Mouse (Mus musculus): ENCODE measurements around the gene Col9a2. TPM values are rescaled to one million over a fixed set of nuclear protein-coding genes. Genes with fewer than 3 reads are reported as not detected.
A peak's percentile ranks its signal among the peaks of the same experiment; 100 is the strongest.

The Col9a2 gene
- 16.0 and 19.9 TPM in 2 replicates for polyA plus RNA-seq (2015; fragmentation: Nextera tagmentation; extraction: Ambion mirVana)

DNA sequence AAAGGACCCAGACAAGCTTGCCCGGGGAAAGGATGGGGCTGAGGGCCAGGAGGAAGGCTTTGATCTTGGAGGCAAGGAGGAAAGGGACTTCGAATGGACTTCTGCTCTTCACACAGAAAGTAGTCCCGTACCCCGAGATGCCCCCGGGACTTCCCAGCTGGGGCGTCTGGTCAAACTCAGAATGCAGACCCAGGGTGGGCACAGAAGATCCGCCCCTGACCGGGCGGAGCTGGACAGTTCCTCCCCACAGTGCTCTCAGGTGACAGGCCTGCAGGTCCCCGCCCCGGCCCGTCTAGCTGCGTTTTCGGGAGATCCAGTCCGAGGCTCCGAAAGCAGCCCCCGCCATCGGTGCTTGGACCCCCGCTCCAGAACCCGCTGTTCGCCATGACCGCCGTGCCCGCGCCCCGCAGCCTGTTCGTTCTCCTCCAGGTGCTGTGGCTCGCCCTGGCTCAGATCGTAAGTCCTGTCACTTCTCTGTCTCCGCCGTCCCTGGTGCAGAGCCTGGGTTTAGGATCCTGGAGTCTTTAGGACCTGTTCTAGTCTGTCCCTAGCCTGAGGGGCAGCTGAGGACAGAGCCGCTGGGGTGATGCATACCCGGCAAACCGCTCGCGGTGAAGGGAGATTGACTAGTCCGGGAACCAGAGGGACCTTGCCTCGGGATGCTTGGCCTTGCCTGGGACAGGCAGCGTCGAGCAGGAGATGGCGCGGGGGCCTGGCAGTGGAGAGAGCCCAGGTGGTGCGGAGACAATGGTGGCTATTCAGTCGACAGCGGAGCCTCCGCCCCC, at the start of gene Col9a2:
TSS of gene Col9a2 (plus strand) at position 55 of the 785 bp plus-strand sequence.
- no peak within 1 kb of the TSS for H3K27ac ChIP-seq
- H3K4me2 ChIP-seq: peak within 1 kb of the TSS; percentile 69
- no peaks in the 10 kb centered on the region for H3K9me3 ChIP-seq
- H3K27me3 ChIP-seq (replicated peaks): peaks cover 15% of the 10 kb centered on the region; the same call in 1 of the 2 replicates
- no peaks in the 10 kb centered on the region for H3K36me3 ChIP-seq
- peaks cover 23% of the 10 kb centered on the region for H3K4me1 ChIP-seq
- peak within 1 kb of the TSS; percentile 42 for H3K4me3 ChIP-seq (replicated peaks)
- no peak for ATAC-seq (ENCODE audit: insufficient read depth, low FRiP score, low read depth)
- 0 out of 2 replicates have a peak within 1 kb of the TSS, but pooled peaks have one; percentile 5 for H3K9ac ChIP-seq
- 2% methylated on average over 46 of the region's 46 CpGs for WGBS

DNA sequence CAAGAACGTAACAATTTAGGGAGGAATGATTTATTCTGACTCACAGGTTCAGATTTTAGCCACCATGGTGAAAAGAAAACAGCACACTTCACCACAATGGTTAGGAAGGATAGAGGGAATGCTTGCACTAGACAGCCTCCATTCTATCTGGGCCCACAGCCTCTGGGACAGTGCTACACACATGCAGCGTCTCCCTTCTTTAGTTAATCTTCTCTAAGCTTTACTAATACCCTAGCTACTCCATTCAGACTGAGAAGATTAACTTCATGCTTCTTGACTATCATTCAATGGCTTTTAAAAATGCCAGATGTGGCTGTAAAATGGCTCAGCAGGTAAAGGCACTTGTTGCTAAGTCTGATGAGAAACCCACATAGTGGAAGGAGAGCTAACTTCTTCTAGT, 46.9 kb upstream of the Col9a2 start:
- Histone ChIP-seq H3K36me3 (no peaks in the 10 kb centered on the region), H3K4me1 (no peaks in the 10 kb centered on the region), H3K9me3 (no peaks in the 10 kb centered on the region), H3K4me2 (no peak overlapping the region), H3K27ac (no peak overlapping the region), H3K4me3 (replicated peaks) (no peak overlapping the region), H3K9ac (no peak overlapping the region), H3K27me3 (replicated peaks) (no peaks in the 10 kb centered on the region)
- WGBS: 74% methylated on average over 2 of the region's 2 CpGs
- ATAC-seq (ENCODE audit: insufficient read depth, low FRiP score, low read depth): no peak

DNA sequence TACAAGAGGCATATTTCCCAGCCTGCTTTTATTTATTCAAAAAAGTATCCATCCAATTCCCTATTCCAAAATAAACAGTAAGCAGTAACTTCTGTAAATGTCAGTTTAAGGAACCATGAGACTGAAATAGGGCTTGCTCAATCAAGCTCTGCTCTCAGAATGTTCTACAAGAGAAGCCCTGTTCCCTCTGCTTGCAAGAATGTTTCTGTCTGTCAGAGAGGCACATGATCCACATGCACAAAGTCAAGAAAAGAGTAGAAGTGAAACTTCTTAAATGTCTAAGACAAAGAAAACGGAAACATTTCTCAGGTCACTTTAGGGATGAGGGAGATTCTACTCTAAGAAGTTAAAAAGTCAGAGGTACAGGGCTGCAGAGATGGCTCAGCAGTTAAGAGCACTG, 46.2 kb upstream of the Col9a2 start:
- Histone ChIP-seq H3K27ac (no peak overlapping the region), H3K36me3 (no peaks in the 10 kb centered on the region), H3K4me2 (no peak overlapping the region), H3K4me1 (no peaks in the 10 kb centered on the region), H3K9me3 (no peaks in the 10 kb centered on the region), H3K27me3 (replicated peaks) (no peaks in the 10 kb centered on the region), H3K9ac (no peak overlapping the region), H3K4me3 (replicated peaks) (no peak overlapping the region)
- no peak for ATAC-seq (ENCODE audit: insufficient read depth, low FRiP score, low read depth)
- WGBS: 91% methylated on average over 1 of the region's 1 CpGs

DNA sequence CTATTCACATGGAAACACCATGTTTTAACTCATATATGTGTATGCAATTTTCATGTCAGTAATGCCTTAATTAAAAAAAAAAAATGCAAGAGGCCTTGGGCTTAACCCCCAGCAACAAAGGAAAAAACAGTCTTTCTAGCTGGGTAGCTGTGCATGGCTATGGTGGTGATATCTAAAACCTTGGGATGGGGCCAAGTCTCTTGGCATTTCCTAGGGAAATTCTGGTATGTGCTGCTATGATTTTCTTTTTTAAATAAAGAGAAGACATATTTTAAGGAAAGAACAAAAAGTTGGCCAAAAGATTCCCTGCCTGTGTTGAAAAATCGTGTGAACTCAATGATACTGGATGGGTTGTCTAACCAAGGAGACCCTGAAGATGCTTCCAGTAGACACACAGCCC, 43.3 kb upstream of the Col9a2 start:
- WGBS: 59% methylated on average over 1 of the region's 1 CpGs
- Histone ChIP-seq H3K27ac (no peak overlapping the region), H3K27me3 (replicated peaks) (no peaks in the 10 kb centered on the region), H3K9me3 (no peaks in the 10 kb centered on the region), H3K4me2 (no peak overlapping the region), H3K9ac (no peak overlapping the region), H3K4me1 (no peaks in the 10 kb centered on the region), H3K36me3 (no peaks in the 10 kb centered on the region), H3K4me3 (replicated peaks) (no peak overlapping the region)
- no peak for ATAC-seq (ENCODE audit: insufficient read depth, low FRiP score, low read depth)

GRCm38 (mm10) chr4:121001042-121001441, 38.1 kb upstream of the Col9a2 start:
- H3K27me3 ChIP-seq (replicated peaks): no peaks in the 10 kb centered on the region
- WGBS: 82% methylated on average over 2 of the region's 2 CpGs
- H3K9ac ChIP-seq: no peak overlapping the region
- no peaks in the 10 kb centered on the region for H3K9me3 ChIP-seq
- no peak overlapping the region for H3K4me2 ChIP-seq
- H3K4me3 ChIP-seq (replicated peaks): no peak overlapping the region
- H3K4me1 ChIP-seq: 0 out of 2 replicates have a peak, but pooled peaks cover 9% of the 10 kb centered on the region
- H3K36me3 ChIP-seq: no peaks in the 10 kb centered on the region
- no peak overlapping the region for H3K27ac ChIP-seq
- ATAC-seq (ENCODE audit: insufficient read depth, low FRiP score, low read depth): no peak

DNA sequence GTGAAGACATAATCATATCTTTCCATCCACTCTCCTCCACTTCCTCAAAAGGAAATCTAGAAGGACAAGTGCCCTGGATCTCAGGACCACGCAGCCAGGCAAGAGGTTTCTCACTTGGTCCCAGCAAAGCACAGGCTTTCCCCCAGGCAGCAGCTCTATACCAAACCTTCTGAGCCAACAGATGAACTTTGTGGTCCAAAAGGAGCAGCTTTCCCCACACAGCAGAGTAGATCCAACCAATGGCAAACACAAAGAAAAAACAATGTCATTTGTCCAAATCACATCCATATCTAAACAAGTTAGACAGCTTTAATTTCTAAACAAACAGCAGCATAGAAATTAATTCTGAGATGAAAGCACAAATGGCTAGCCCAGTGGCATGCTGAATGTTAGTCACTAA, 37.5 kb upstream of the Col9a2 start:
- no peaks in the 10 kb centered on the region for H3K27me3 ChIP-seq (replicated peaks)
- H3K36me3 ChIP-seq: no peaks in the 10 kb centered on the region
- 0 out of 2 replicates have a peak, but pooled peaks cover 9% of the 10 kb centered on the region for H3K4me1 ChIP-seq
- ATAC-seq (ENCODE audit: insufficient read depth, low FRiP score, low read depth): no peak
- H3K4me3 ChIP-seq (replicated peaks): no peak overlapping the region
- H3K27ac ChIP-seq: no peak overlapping the region
- no peaks in the 10 kb centered on the region for H3K9me3 ChIP-seq
- H3K4me2 ChIP-seq: no peak overlapping the region
- H3K9ac ChIP-seq: no peak overlapping the region
- 40% methylated on average over 1 of the region's 1 CpGs for WGBS

DNA sequence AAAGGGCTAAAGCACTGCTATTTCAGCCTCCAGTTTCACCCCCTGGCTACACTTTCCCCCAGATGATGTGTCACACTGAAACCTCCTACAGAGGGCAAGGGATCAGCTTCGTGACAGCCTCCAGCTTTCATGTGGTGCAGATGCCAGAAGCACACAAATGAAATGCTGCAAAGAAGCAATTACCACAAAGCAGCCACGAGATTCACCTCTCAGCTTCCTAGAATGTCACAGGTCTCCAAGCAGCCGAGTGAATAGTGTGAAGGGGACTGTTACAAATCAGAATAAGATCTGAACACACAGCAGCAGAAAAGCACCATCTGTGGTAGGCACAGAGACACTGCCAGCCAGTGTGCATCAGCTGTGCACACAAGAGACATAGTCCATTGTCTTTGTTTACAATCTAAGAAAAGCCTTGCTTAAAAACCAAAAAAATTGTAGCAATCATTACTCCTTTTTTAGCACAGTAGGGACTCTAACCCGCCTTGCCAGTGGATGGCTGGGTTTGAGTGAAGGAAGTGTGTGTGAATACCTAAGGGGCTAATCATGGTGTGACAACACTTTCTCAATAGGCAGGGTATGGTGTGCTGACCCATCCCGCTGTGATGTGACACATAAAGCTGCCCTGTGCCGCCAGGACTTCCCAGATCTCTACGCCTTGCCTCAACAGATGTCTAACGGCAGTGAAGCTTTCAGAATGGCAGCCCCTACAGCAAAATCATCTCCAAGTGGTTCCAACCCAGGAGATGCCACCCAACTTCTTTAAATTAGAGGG, 36.6 kb upstream of the Col9a2 start:
- ATAC-seq (ENCODE audit: insufficient read depth, low FRiP score, low read depth): no peak
- H3K4me1 ChIP-seq: 0 out of 2 replicates have a peak, but pooled peaks cover 9% of the 10 kb centered on the region
- H3K27ac ChIP-seq: peak overlapping the region; percentile 44; the same call in 1 of the 2 replicates
- H3K36me3 ChIP-seq: no peaks in the 10 kb centered on the region
- H3K9ac ChIP-seq: no peak overlapping the region
- no peaks in the 10 kb centered on the region for H3K9me3 ChIP-seq
- WGBS: 31% methylated on average over 8 of the region's 8 CpGs
- no peak overlapping the region for H3K4me3 ChIP-seq (replicated peaks)
- no peak overlapping the region for H3K4me2 ChIP-seq
- no peaks in the 10 kb centered on the region for H3K27me3 ChIP-seq (replicated peaks)

DNA sequence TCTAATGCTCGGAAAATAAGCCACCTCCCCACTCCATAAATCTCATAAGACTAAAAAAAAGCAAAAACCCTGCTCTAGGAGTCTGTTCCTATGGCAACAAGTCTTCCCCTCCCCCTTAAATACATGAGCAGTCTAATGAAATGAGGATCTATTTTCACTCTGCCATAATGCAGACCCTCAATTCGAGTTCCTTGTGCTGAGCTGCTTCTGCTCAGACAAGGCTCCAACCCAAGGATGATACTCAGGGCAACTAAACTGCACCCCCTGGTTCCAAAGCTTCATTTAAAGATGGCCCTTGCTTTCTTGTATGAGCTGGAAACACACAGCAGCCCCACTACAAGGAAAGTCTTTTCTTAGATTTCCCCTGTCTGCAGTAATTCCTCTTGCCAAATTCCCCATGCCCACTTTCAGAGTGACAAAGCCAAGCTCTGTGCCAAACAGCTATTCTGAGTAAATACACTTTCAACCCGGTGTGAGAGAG, 35.5 kb upstream of the Col9a2 start:
- no peak overlapping the region for H3K9ac ChIP-seq
- WGBS: 15% methylated on average over 3 of the region's 3 CpGs
- no peak for ATAC-seq (ENCODE audit: insufficient read depth, low FRiP score, low read depth)
- H3K27me3 ChIP-seq (replicated peaks): no peaks in the 10 kb centered on the region
- no peak overlapping the region for H3K4me2 ChIP-seq
- 0 out of 2 replicates have a peak, but pooled peaks cover 9% of the 10 kb centered on the region for H3K4me1 ChIP-seq
- H3K9me3 ChIP-seq: no peaks in the 10 kb centered on the region
- no peaks in the 10 kb centered on the region for H3K36me3 ChIP-seq
- H3K4me3 ChIP-seq (replicated peaks): no peak overlapping the region
- H3K27ac ChIP-seq: no peak overlapping the region

- Histone ChIP-seq H3K27ac (no peak overlapping the region), H3K27me3 (replicated peaks) (no peaks in the 10 kb centered on the region), H3K4me1 (0 out of 2 replicates have a peak, but pooled peaks cover 9% of the 10 kb centered on the region), H3K4me3 (replicated peaks) (no peak overlapping the region), H3K4me2 (no peak overlapping the region), H3K36me3 (no peaks in the 10 kb centered on the region), H3K9me3 (no peaks in the 10 kb centered on the region), H3K9ac (no peak overlapping the region)
- 55% methylated on average over 4 of the region's 4 CpGs for WGBS
- no peak for ATAC-seq (ENCODE audit: insufficient read depth, low FRiP score, low read depth)
Measured at GRCm38 (mm10) chr4:121004679-121005078, 34.5 kb upstream of the Col9a2 start.

GRCm38 (mm10) chr4:121007006-121007405, 32.2 kb upstream of the Col9a2 start:
- ATAC-seq (ENCODE audit: insufficient read depth, low FRiP score, low read depth): no peak
- H3K27me3 ChIP-seq (replicated peaks): no peaks in the 10 kb centered on the region
- H3K4me1 ChIP-seq: 0 out of 2 replicates have a peak, but pooled peaks cover 8% of the 10 kb centered on the region
- no peak overlapping the region for H3K9ac ChIP-seq
- no peak overlapping the region for H3K27ac ChIP-seq
- H3K4me3 ChIP-seq (replicated peaks): no peak overlapping the region
- H3K9me3 ChIP-seq: no peaks in the 10 kb centered on the region
- H3K4me2 ChIP-seq: no peak overlapping the region
- no peaks in the 10 kb centered on the region for H3K36me3 ChIP-seq

DNA sequence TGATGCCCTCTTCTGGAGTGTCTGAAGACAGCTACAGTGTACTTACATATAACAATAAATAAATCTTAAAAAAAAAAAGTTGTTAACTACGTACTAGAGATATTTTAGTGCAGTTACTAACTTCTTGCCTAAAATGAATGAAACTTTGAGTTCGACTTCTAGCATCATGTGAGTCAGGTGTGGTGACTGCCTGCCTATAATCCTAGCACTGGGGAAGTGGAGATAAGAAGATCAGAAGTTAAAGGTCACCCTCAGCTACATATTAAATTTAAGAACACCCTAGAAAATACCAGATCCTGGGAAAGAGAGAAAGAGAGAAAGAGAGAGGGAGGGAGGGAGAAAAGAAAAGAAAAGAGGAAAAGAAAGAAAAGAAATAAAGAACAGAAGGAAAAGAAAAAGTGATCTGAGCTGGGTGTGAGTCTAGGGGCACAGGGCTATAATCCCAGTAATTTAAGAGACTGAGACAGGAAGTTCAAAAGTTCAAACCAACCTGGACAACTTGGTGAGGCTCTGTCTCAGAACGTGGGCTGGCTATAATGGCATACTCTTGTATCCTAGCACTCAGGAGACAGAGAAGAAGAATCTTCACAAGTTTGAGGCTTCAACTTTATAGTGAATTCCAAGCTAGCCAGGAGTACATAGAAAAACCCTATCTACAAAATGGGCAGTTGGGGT, 31.0 kb upstream of the Col9a2 start:
- no peak for ATAC-seq (ENCODE audit: insufficient read depth, low FRiP score, low read depth)
- no peak overlapping the region for H3K9ac ChIP-seq
- H3K4me3 ChIP-seq (replicated peaks): no peak overlapping the region
- H3K27me3 ChIP-seq (replicated peaks): no peaks in the 10 kb centered on the region
- 0 out of 2 replicates have a peak, but pooled peaks cover 8% of the 10 kb centered on the region for H3K4me1 ChIP-seq
- H3K27ac ChIP-seq: no peak overlapping the region
- H3K4me2 ChIP-seq: no peak overlapping the region
- H3K36me3 ChIP-seq: no peaks in the 10 kb centered on the region
- WGBS: 67% methylated on average over 3 of the region's 3 CpGs
- H3K9me3 ChIP-seq: no peaks in the 10 kb centered on the region

Data from stomach, embryonic 15.5 days (tissue).